Mouse (Mus musculus) cerebellum, postnatal 25 days (tissue): Measurements from ENCODE around the gene Brip1.

Experiments
- DNase-seq, 2 experiments: peaks; one replicate each; pipeline ENCODE4 v3.0.0; 2021; ENCODE audit warnings: mixed read lengths in 2 of 2

The Brip1 gene

GRCm38 (mm10) chr11:86106596-86106995, 94.4 kb downstream of the Brip1 start:
- peak in 1 of 2 experiments; percentile 15 for DNase-seq

- DNase-seq = no peak
These were observed 99.8 kb downstream of the Brip1 start for GRCm38 (mm10) chr11:86101191-86101590.

- no peak for DNase-seq
These were observed 101.7 kb downstream of the Brip1 start for GRCm38 (mm10) chr11:86099341-86099740.

- DNase-seq = no peak
These were observed 112.2 kb downstream of the Brip1 start for GRCm38 (mm10) chr11:86088815-86089214.

GRCm38 (mm10) chr11:86084522-86084921, 116.5 kb downstream of the Brip1 start:
- DNase-seq = no peak

GRCm38 (mm10) chr11:86078025-86078424, 123.0 kb downstream of the Brip1 start:
- no peak for DNase-seq

- DNase-seq = peak in 1 of 2 experiments; percentile 9
These were observed 124.0 kb downstream of the Brip1 start for GRCm38 (mm10) chr11:86076966-86077365.

GRCm38 (mm10) chr11:86076403-86076802, 124.6 kb downstream of the Brip1 start:
- no peak for DNase-seq

GRCm38 (mm10) chr11:86075371-86075770, 125.6 kb downstream of the Brip1 start:
- DNase-seq = no peak

- DNase-seq = no peak
These were observed 132.3 kb downstream of the Brip1 start for GRCm38 (mm10) chr11:86068651-86069050.

GRCm38 (mm10) chr11:86067154-86067553, 133.8 kb downstream of the Brip1 start:
- no peak for DNase-seq

GRCm38 (mm10) chr11:86064881-86065280, 136.1 kb downstream of the Brip1 start:
- no peak for DNase-seq

GRCm38 (mm10) chr11:86061243-86061642, 139.8 kb downstream of the Brip1 start:
- DNase-seq = no peak

- DNase-seq = no peak
These were observed 141.9 kb downstream of the Brip1 start for GRCm38 (mm10) chr11:86059123-86059522.

- DNase-seq = no peak
These were observed 145.2 kb downstream of the Brip1 start for GRCm38 (mm10) chr11:86055806-86056205.

- no peak for DNase-seq
These were observed 149.6 kb downstream of the Brip1 start for GRCm38 (mm10) chr11:86051383-86051782.

GRCm38 (mm10) chr11:86050430-86051280, 150.3 kb downstream of the Brip1 start:
- DNase-seq = no peak

GRCm38 (mm10) chr11:86039994-86040393, 161.0 kb downstream of the Brip1 start:
- DNase-seq = no peak

GRCm38 (mm10) chr11:86039355-86039754, 161.6 kb downstream of the Brip1 start:
- no peak for DNase-seq

- no peak for DNase-seq
These were observed 162.3 kb downstream of the Brip1 start for GRCm38 (mm10) chr11:86038701-86039100.

- DNase-seq = no peak
These were observed 168.1 kb downstream of the Brip1 start for GRCm38 (mm10) chr11:86032910-86033309.

- DNase-seq = no peak
These were observed 173.0 kb downstream of the Brip1 start for GRCm38 (mm10) chr11:86028034-86028433.

GRCm38 (mm10) chr11:86026556-86027194, 174.3 kb downstream of the Brip1 start:
- no peak for DNase-seq

GRCm38 (mm10) chr11:86022439-86022838, 178.6 kb downstream of the Brip1 start:
- no peak for DNase-seq
